Mouse (Mus musculus): ENCODE measurements around the gene Iqcd. TPM values are rescaled to one million over a fixed set of nuclear protein-coding genes. Genes with fewer than 3 reads are reported as not detected.

Gene Iqcd
- polyA plus RNA-seq, 1 experiment from 2014 or later = 0.81 TPM

DNA sequence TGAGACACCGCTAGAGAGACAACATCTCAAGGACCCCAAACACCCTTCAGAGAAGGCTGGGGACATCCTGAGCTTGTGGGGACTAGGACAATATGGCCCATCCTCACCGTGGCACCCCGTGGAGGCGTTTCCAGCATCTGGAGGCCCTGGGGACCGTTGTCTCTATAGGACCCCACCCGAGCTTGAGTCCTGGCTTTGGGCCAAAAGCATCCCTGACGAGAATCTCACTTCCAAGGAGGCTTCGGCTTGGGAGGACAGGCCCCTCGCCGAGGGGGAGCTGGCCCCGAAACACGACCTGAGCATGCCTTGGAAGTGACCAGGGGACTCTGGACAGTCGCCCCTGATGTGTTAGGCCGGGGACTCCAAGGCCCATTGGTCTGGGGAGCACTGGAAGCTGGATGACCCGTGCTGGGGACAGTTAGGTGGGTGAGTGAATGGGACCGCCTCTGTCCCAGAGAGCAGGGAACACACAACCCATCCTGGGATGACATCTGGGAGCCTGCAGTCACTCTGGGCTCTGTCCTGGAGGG lies 20.5 kb downstream of the Iqcd start:
- Histone ChIP-seq H3K36me3 (replicated peaks) (peaks cover 27% of the 10 kb centered on the region), H3K9me3 (no peaks in the 10 kb centered on the region), H3K4me1 (peaks cover 27% of the 10 kb centered on the region), H3K27ac (replicated peaks) (no peak overlapping the region), H3K4me3 (no peak overlapping the region), H3K27me3 (replicated peaks; ENCODE audit: low read depth, poor library complexity, severe bottlenecking) (no peaks in the 10 kb centered on the region)
- DNase-seq (ENCODE audit: low spot score) = no peak
- 87% methylated on average over 16 of the region's 16 CpGs for WGBS

DNA sequence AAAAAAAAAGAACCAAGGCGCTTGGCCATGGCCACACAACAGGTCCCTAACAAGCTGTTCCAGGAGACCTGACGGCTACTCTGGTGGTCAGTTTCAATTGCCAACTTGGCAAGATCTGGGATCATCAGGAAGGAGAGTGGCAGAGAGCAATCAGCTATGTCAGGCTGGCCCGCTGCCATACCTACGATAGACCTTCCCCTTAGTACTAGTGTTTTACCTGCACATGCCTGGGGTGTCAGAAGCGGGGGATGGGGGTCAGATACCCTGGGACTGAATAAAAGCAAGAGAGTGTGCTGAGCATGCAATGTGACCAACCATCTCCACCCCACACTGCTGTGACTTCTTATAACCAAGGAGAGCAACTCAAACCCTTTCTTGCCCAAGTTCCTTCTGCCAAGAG lies 22.1 kb downstream of the Iqcd start:
- no peak for DNase-seq (ENCODE audit: low spot score)
- Histone ChIP-seq H3K27me3 (replicated peaks; ENCODE audit: low read depth, poor library complexity, severe bottlenecking) (no peaks in the 10 kb centered on the region), H3K9me3 (peaks cover 5% of the 10 kb centered on the region)

GRCm38 (mm10) chr5:120611416-120611815 lies 22.6 kb downstream of the Iqcd start:
- WGBS = 52% methylated on average over 8 of the region's 8 CpGs
- Histone ChIP-seq H3K27ac (replicated peaks) (peak overlapping the region; percentile 44), H3K36me3 (replicated peaks) (peaks cover 45% of the 10 kb centered on the region)

More for the DNA sequence above, 22.1 kb downstream of the Iqcd start:
- Histone ChIP-seq H3K36me3 (replicated peaks) (peaks cover 40% of the 10 kb centered on the region), H3K27ac (replicated peaks) (no peak overlapping the region), H3K4me1 (peaks cover 19% of the 10 kb centered on the region), H3K4me3 (peak overlapping the region; percentile 78)
- 92% methylated on average over 5 of the region's 5 CpGs for WGBS

DNA sequence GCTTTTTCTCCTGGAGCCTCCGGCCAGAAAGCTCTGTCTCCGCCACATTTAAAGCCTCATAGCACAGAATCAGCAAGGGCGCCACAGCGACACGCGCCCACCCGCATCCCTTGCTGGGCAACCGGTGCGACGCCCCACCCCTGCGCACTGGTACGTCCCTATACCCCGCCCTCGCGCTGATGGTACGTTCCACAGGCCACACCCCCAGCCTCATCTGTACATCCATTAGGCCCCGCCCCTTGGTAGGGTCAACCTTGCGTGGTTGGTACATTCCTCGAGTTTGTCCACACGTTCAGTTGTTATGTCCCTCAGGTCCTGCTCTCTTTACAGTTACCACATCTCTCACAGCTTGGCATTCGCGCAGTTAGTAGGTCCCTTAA lies 23.6 kb downstream of the Iqcd start, which contains the start of the genes Rita1 and Ddx54:
Gene Rita1 (minus strand): TSS at position 148 of the 380 bp plus-strand sequence.
Gene Ddx54 (plus strand): TSS at position 298 of the 380 bp plus-strand sequence.
- Histone ChIP-seq H3K4me3 (peak within 1 kb of the TSS; percentile 78), H3K27ac (replicated peaks) (peak within 1 kb of the TSS; percentile 96), H3K4me1 (peaks cover 19% of the 10 kb centered on the region), H3K27me3 (replicated peaks; ENCODE audit: low read depth, poor library complexity, severe bottlenecking) (no peaks in the 10 kb centered on the region), H3K9me3 (peaks cover 7% of the 10 kb centered on the region), H3K36me3 (replicated peaks) (peaks cover 55% of the 10 kb centered on the region)
- DNase-seq (ENCODE audit: low spot score) = peak; percentile 97
- under 1% methylated on average over 22 of the region's 22 CpGs for WGBS

More at GRCm38 (mm10) chr5:120611416-120611815, 22.6 kb downstream of the Iqcd start:
- no peak for DNase-seq (ENCODE audit: low spot score)
- peaks cover 7% of the 10 kb centered on the region for H3K9me3 ChIP-seq
- H3K27me3 ChIP-seq (replicated peaks; ENCODE audit: low read depth, poor library complexity, severe bottlenecking) = no peaks in the 10 kb centered on the region
- peaks cover 19% of the 10 kb centered on the region for H3K4me1 ChIP-seq
- H3K4me3 ChIP-seq = peak overlapping the region; percentile 78

GRCm38 (mm10) chr5:120612822-120613604 lies 24.2 kb downstream of the Iqcd start:
- peak overlapping the region; percentile 96 for H3K27ac ChIP-seq (replicated peaks)
- H3K4me1 ChIP-seq = peaks cover 19% of the 10 kb centered on the region
- WGBS = under 1% methylated on average over 69 of the region's 69 CpGs
- peak; percentile 100 for DNase-seq (ENCODE audit: low spot score)
- peak overlapping the region; percentile 78 for H3K4me3 ChIP-seq
- H3K27me3 ChIP-seq (replicated peaks; ENCODE audit: low read depth, poor library complexity, severe bottlenecking) = no peaks in the 10 kb centered on the region
- peaks cover 7% of the 10 kb centered on the region for H3K9me3 ChIP-seq
- H3K36me3 ChIP-seq (replicated peaks) = peaks cover 59% of the 10 kb centered on the region

- Histone ChIP-seq H3K9me3 (peaks cover 7% of the 10 kb centered on the region), H3K27ac (replicated peaks) (no peak overlapping the region), H3K27me3 (replicated peaks; ENCODE audit: low read depth, poor library complexity, severe bottlenecking) (no peaks in the 10 kb centered on the region), H3K4me1 (peaks cover 17% of the 10 kb centered on the region), H3K4me3 (no peak overlapping the region), H3K36me3 (replicated peaks) (peaks cover 64% of the 10 kb centered on the region)
- WGBS = 95% methylated on average over 4 of the region's 4 CpGs
- peak; percentile 40 for DNase-seq (ENCODE audit: low spot score)
Observed at GRCm38 (mm10) chr5:120615903-120616302, 27.1 kb downstream of the Iqcd start.

GRCm38 (mm10) chr5:120618778-120619177 lies 30.0 kb downstream of the Iqcd start:
- H3K27ac ChIP-seq (replicated peaks) = no peak overlapping the region
- WGBS = 86% methylated on average over 12 of the region's 12 CpGs

GRCm38 (mm10) chr5:120619201-120619600 lies 30.4 kb downstream of the Iqcd start:
- Histone ChIP-seq H3K4me1 (no peaks in the 10 kb centered on the region), H3K4me3 (no peak overlapping the region), H3K9me3 (peaks cover 7% of the 10 kb centered on the region), H3K36me3 (replicated peaks) (peaks cover 95% of the 10 kb centered on the region), H3K27me3 (replicated peaks; ENCODE audit: low read depth, poor library complexity, severe bottlenecking) (no peaks in the 10 kb centered on the region), H3K27ac (replicated peaks) (no peak overlapping the region)
- WGBS = 17% methylated on average over 5 of the region's 5 CpGs
- peak; percentile 67 for DNase-seq (ENCODE audit: low spot score)

More at GRCm38 (mm10) chr5:120618778-120619177, 30.0 kb downstream of the Iqcd start:
- Histone ChIP-seq H3K4me3 (no peak overlapping the region), H3K4me1 (peaks cover 4% of the 10 kb centered on the region), H3K27me3 (replicated peaks; ENCODE audit: low read depth, poor library complexity, severe bottlenecking) (no peaks in the 10 kb centered on the region), H3K9me3 (peaks cover 7% of the 10 kb centered on the region), H3K36me3 (replicated peaks) (peaks cover 91% of the 10 kb centered on the region)
- DNase-seq (ENCODE audit: low spot score) = no peak

DNA sequence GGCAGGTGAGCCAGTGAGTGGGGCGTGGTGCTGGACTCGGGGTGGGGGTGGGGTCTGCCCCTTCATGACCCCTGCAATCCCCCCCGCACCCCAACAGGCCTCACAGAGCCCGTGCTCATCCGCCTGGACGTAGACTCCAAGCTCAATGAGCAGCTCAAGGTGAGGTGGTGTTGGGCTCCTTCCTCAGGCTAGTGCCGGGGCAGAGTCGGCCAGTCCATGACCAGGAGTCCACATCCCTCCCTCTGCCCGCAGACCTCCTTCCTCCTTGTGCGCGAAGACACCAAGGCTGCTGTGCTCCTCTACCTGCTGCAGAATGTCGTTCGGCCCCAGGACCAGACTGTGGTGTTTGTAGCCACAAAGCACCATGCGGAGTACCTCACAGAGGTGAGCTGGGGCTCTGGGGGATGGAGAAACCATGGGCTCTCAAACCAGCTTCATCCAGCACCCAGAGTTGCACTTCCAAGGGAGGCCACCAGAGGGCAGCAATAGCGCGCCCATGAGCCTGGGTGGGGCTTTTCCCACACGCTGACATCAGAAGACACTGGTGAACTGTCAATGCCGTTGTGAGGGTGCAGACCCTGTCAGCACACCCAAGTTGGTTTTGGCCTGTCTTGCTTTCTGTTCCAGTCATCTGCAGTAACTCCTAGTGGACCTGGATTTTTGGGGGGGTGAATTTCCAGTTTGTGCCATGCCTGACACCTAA lies 31.7 kb downstream of the Iqcd start:
- peak; percentile 84 for DNase-seq (ENCODE audit: low spot score)

GRCm38 (mm10) chr5:120621078-120621765 lies 32.4 kb downstream of the Iqcd start:
- DNase-seq (ENCODE audit: low spot score) = no peak
- Histone ChIP-seq H3K27me3 (replicated peaks; ENCODE audit: low read depth, poor library complexity, severe bottlenecking) (no peaks in the 10 kb centered on the region), H3K36me3 (replicated peaks) (peaks cover 100% of the 10 kb centered on the region), H3K4me3 (no peak overlapping the region), H3K9me3 (no peaks in the 10 kb centered on the region; the same call in 1 of the 2 replicates), H3K27ac (replicated peaks) (no peak overlapping the region), H3K4me1 (peaks cover 6% of the 10 kb centered on the region)
- 95% methylated on average over 23 of the region's 23 CpGs for WGBS

More for the DNA sequence above, 31.7 kb downstream of the Iqcd start:
- no peaks in the 10 kb centered on the region for H3K27me3 ChIP-seq (replicated peaks; ENCODE audit: low read depth, poor library complexity, severe bottlenecking)
- no peaks in the 10 kb centered on the region for H3K4me1 ChIP-seq
- no peak overlapping the region for H3K4me3 ChIP-seq
- H3K27ac ChIP-seq (replicated peaks) = no peak overlapping the region
- H3K9me3 ChIP-seq = peaks cover 6% of the 10 kb centered on the region
- H3K36me3 ChIP-seq (replicated peaks) = peaks cover 100% of the 10 kb centered on the region
- 69% methylated on average over 18 of the region's 18 CpGs for WGBS

DNA sequence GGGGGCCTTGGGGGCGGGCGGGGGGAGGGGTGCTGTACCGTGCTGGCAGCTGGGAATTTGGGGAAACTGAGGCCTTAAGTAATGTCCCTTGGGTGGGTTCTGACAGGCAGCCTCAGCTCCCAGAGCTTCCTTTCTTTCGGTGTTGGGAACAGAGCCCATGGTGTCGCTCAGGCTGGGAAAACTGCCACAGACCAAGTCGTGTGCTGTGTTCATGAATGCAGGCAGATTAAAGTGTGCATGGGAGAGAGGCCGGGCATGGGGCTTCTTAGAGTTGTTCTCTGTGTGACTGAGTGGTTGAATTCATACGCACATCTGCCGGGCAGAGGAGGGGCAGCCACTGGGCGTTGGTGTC lies 33.0 kb downstream of the Iqcd start:
- DNase-seq (ENCODE audit: low spot score) = no peak
- Histone ChIP-seq H3K36me3 (replicated peaks) (peaks cover 100% of the 10 kb centered on the region), H3K27me3 (replicated peaks; ENCODE audit: low read depth, poor library complexity, severe bottlenecking) (no peaks in the 10 kb centered on the region), H3K4me3 (no peak overlapping the region), H3K27ac (replicated peaks) (no peak overlapping the region), H3K9me3 (no peaks in the 10 kb centered on the region), H3K4me1 (peaks cover 10% of the 10 kb centered on the region)
- 93% methylated on average over 10 of the region's 10 CpGs for WGBS

DNA sequence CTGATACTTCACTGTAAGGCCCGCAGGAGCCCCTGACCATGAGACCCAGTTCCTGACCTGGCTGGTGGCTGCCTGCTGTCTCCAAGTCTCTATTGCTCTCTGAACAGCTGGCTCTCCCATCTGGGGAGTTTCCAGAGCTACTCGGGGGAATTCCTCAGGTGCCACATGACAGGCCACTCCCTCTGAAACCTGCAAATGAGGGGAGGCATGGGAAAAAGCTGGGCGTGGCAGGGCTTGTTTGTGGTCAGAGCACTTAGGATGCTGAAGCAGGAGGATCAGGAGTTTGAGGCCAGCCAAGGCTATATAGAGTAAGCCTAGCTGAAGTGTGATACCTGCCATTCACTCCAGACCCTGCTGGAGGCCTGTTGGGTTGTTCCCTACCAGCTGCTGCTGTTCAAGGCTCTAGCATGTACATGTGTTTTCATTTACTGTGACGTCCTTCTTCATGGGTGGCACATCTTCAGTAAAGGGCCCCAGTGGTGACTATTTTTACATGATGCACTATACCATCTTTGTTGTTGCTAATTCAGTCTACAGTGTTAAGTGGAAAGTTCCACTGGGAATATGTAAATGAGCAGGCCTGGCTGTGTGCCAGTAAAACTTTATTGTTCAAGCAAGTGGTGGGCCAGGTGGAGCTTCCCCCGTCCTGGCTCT lies 33.5 kb downstream of the Iqcd start:
- H3K27me3 ChIP-seq (replicated peaks; ENCODE audit: low read depth, poor library complexity, severe bottlenecking) = no peaks in the 10 kb centered on the region
- H3K4me1 ChIP-seq = peaks cover 10% of the 10 kb centered on the region
- no peak for DNase-seq (ENCODE audit: low spot score)
- H3K9me3 ChIP-seq = no peaks in the 10 kb centered on the region
- H3K27ac ChIP-seq (replicated peaks) = no peak overlapping the region
- H3K36me3 ChIP-seq (replicated peaks) = peaks cover 100% of the 10 kb centered on the region
- 82% methylated on average over 5 of the region's 5 CpGs for WGBS
- H3K4me3 ChIP-seq = no peak overlapping the region
